Mouse (Mus musculus) T-helper 17 cell (primary cell): ENCODE results near the gene Nxph4.

Experiments
- in situ Hi-C, 2 experiments: fragments of 300-600 bp; cut with MboI, MseI; formaldehyde crosslinking; loops; 1 replicate in 1 of 2; 2 replicates in 1 of 2; pipeline ENCODE4 v1.15.1; 2025; ENCODE audit warnings: high pct_unique_total_duplicates in 2 of 2

The Nxph4 gene

GRCm38 (mm10) chr10:127491128-127491512 is 43.2 kb downstream of the Nxph4 start:
- in situ Hi-C loops: no loop called here

- in situ Hi-C loops: no loop called here
Observed at GRCm38 (mm10) chr10:127490160-127491127, 43.9 kb downstream of the Nxph4 start.

GRCm38 (mm10) chr10:127488856-127489255 is 45.5 kb downstream of the Nxph4 start:
- in situ Hi-C loops: no loop called here

GRCm38 (mm10) chr10:127485235-127485634 is 49.1 kb downstream of the Nxph4 start:
- in situ Hi-C loops: no loop called here

GRCm38 (mm10) chr10:127480833-127481813 is 53.2 kb downstream of the Nxph4 start:
- in situ Hi-C loops: no loop called here

GRCm38 (mm10) chr10:127479131-127479530 is 55.2 kb downstream of the Nxph4 start:
- in situ Hi-C loops: no loop called here

- in situ Hi-C loops: no loop called here
Observed at GRCm38 (mm10) chr10:127477301-127477700, 57.1 kb downstream of the Nxph4 start.

GRCm38 (mm10) chr10:127476541-127476940 is 57.8 kb downstream of the Nxph4 start:
- in situ Hi-C loops: no loop called here
